Mouse (Mus musculus) brown adipose tissue, adult 24 weeks (tissue): Measurements from ENCODE around the gene Etv5. TPM values are rescaled to one million over a fixed set of nuclear protein-coding genes. Genes with fewer than 3 reads are reported as not detected.
"Not testable (repeated sequence)": the region's sequence is repeated elsewhere in the genome, so short reads cannot be mapped to it uniquely, and the experiment has no call there.

ENCODE experiments used
- H3K27ac ChIP-seq: fragments of 200-500 bp; replicated peaks from 2 replicates; pipeline ENCODE4 v1.5.1; 2012; ENCODE audit warnings: low read depth, mild to moderate bottlenecking, low read length
- H3K4me1 ChIP-seq: fragments of 200-500 bp; 2 replicates; pipeline ENCODE4 v1.6.1; 2012; ENCODE audit warnings: low read length, mixed read lengths; ENCODE audit not compliant: control insufficient read depth, insufficient read depth, insufficient read length
- H3K4me3 ChIP-seq: fragments of 200-500 bp; 2 replicates; pipeline ENCODE4 v1.5.1; 2012; ENCODE audit warnings: low read depth, mild to moderate bottlenecking, low read length, moderate library complexity; ENCODE audit not compliant: insufficient read depth
- polyA plus RNA-seq: library from polyadenylated mRNA; stranded (reverse); fragments of >200 nt; gene quantifications from 2 replicates; pipeline ENCODE4 v1.2.4, GENCODE M21; 2012; ENCODE audit not compliant: missing spikeins, insufficient read depth, insufficient read length

The Etv5 gene
- polyA plus RNA-seq, 1 experiment = 2.2 TPM

DNA sequence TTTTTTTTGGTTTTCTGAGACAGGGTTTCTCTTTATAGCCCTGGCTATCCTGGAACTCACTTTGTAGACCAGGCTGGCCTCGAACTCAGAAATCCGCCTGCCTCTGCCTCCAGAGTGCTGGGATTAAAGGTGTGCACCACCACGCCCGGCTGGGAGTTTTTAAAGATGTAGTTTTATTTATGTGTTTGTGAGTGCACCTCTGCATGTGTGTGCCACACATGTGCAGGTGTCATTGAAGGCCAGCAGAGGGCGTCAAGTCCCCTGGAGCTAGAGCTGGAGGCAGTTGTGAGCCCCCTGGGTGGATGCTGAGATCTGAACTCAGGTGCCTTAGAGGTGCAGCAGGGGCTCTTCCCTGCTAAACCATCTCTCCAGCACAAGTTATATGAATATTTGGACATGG is 85.3 kb downstream of the Etv5 start:
- H3K27ac ChIP-seq, H3K4me3 ChIP-seq, H3K4me1 ChIP-seq: not testable (repeated sequence)

GRCm38 (mm10) chr16:22353639-22354038 is 85.9 kb downstream of the Etv5 start:
- H3K4me3 ChIP-seq = no peak overlapping the region
- no peak overlapping the region for H3K27ac ChIP-seq
- H3K4me1 ChIP-seq = peaks cover 3% of the 10 kb centered on the region; the same call in 1 of the 2 replicates

DNA sequence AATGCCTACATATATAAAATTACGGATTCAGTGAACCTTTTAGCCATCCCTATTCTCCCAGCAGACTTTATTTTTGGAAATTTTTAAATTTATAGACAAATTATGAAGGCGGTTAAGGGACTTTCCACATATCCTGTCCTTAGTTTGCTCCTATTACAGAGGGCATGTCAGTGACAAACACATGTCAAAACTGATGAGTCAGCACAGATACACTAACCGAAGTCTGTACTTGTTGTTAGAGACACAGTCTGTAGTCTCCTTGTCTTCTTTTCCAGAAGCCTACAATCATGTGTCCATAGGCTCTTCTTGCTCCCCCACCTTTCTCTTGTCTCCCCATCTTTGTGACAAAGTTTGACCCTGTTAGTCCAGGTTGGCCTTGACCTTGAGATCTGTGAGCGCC is 88.3 kb downstream of the Etv5 start:
- Histone ChIP-seq H3K4me3 (no peak overlapping the region), H3K4me1 (no peaks in the 10 kb centered on the region), H3K27ac (no peak overlapping the region)

- Histone ChIP-seq H3K4me1 (no peaks in the 10 kb centered on the region), H3K27ac (no peak overlapping the region), H3K4me3 (no peak overlapping the region)
Observed at GRCm38 (mm10) chr16:22349798-22350197, 89.7 kb downstream of the Etv5 start.

DNA sequence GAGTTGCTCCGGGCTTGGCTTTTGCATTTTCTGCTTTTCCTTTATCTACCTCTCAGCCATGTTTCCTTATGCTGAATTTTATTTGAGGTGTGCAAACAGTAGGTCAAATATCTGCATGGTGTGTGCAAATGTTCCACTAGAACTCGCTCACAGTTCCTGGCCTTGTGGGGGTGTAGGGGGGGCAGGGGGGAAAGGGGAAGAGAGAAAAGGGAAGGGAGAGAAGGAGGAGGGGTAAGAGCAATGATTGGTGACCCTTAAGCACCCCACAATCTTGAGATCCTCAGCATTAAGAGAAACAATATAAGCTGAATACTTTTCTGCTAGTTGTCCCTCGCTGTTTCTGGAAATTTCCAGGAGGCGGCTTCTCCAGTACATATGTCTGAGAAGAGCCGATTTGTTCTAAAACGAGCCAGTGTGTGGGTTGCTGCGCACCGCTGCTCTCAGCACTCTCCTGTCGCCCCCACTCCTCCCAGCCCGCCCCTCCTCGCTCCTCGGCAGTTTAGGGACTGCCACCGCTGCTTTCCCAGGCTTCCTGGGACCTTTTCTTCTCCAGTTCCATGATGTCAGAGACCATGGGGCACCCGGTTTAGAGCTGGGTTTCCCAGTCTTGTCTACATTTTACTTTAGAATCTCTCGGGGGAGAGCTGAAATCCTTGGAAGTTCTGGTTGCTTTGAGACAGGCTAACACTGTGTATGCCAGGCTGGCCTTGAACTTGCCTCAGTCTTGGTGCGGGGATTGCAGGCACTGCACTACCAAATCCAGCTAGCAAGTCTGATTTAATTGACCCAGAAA is 90.8 kb downstream of the Etv5 start:
- Histone ChIP-seq H3K4me1 (no peaks in the 10 kb centered on the region), H3K27ac (no peak overlapping the region), H3K4me3 (no peak overlapping the region)

GRCm38 (mm10) chr16:22348014-22348413 is 91.5 kb downstream of the Etv5 start:
- Histone ChIP-seq H3K4me1 (no peaks in the 10 kb centered on the region), H3K27ac (no peak overlapping the region), H3K4me3 (no peak overlapping the region)

DNA sequence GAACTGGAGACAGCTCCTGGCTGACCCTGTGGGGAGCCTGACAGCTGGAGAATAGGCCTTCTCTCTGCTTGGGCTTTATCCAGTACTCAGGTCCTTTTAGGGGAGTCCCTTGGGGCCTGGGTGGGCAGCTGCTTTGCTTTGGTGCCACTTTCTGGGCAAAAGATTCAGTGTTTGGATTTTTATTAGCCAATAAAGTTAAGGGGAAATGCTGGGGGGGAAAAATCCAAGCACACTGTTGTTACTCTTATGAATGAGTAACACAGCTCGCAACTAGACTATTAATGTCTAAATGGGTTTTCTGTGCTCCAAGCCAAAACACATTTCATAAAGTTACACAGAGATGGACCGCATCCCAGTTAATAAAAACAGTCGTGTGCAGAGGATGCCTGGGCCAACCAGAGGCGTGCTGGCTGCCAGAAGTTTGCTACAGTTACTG is 98.3 kb downstream of the Etv5 start:
- no peak overlapping the region for H3K27ac ChIP-seq

GRCm38 (mm10) chr16:22335781-22336180 is 103.7 kb downstream of the Etv5 start:
- H3K27ac ChIP-seq = no peak overlapping the region
- no peak overlapping the region for H3K4me3 ChIP-seq
- H3K4me1 ChIP-seq = no peaks in the 10 kb centered on the region

More for the DNA sequence above, 98.3 kb downstream of the Etv5 start:
- Histone ChIP-seq H3K4me3 (no peak overlapping the region), H3K4me1 (no peaks in the 10 kb centered on the region)

Other genes starting within 250 kb of the Etv5 start
- gene Tra2b, start 173.7 kb downstream of the Etv5 start, polyA plus RNA-seq = 64.5 and 67.0 TPM in 2 replicates
- not detected in 2 replicates for gene Dgkg, start 217.5 kb upstream of the Etv5 start, polyA plus RNA-seq